Mouse (Mus musculus) embryonic stem cell, embryonic (primary cell): ENCODE results near the gene Nrtn.

Experiments used
- CTCF ChIA-PET, 4 experiments: fragments of 300-600 bp in 2 of 4; fragments of 350-600 bp in 2 of 4; sonication (Branson Sonifier 250); formaldehyde crosslinking; loops; one replicate each; lab custom pipeline; 2022; ENCODE audit warnings: inconsistent platforms in 2 of 4; lab: Charles Lee
- POLR2A ChIA-PET, 4 experiments: fragments of 300-600 bp in 2 of 4; fragments of 350-600 bp in 2 of 4; sonication (Branson Sonifier 250); formaldehyde crosslinking; loops; one replicate each; lab custom pipeline; 2022; ENCODE audit warnings: antibody characterized with exemption in 4 of 4, inconsistent platforms in 1 of 4; lab: Charles Lee

Nrtn gene

GRCm38 (mm10) chr17:56751404-56752072 lies 5.8 kb downstream of the Nrtn start:
- ChIA-PET POLR2A (interaction anchor here in 3 of 4 experiments (0.6 to 4.0 kb wide), 34 partner anchors 10 to 538 kb away, joined by 3 to 25 read pairs (median 4); partner anchors contain the start of genes Ranbp3 (in 3 of the 3), Dus3l (in 2 of the 3), Rpl36 (in 2 of the 3) and 2410015M20Rik (in 1 of the 3)), CTCF (interaction anchor here in 3 of 4 experiments (0.6 to 2.7 kb wide), 7 partner anchors 14 to 496 kb away, joined by 3 to 11 read pairs (median 5); partner anchors contain the start of genes Alkbh7 (in 1 of the 3) and Mllt1 (in 1 of the 3))

GRCm38 (mm10) chr17:56744173-56744572 lies 13.2 kb downstream of the Nrtn start:
- POLR2A ChIA-PET: interaction anchor here in 2 of 4 experiments (0.6 to 1.9 kb wide), 11 partner anchors 8 to 665 kb away, joined by 3 to 9 read pairs (median 3); partner anchors contain the start of genes Hdgfl2 (in 1 of the 2) and Nrtn (in 1 of the 2)
- CTCF ChIA-PET: interaction anchor here in 2 of 4 experiments (0.5 to 1.1 kb wide), 3 partner anchors 8 to 313 kb away, joined by 3 to 4 read pairs (median 3); no protein-coding TSS in a partner anchor

GRCm38 (mm10) chr17:56740788-56741160 lies 16.6 kb downstream of the Nrtn start:
- ChIA-PET POLR2A (interaction anchor here in 2 of 4 experiments (0.9 to 6.2 kb wide), 6 partner anchors 9 to 114 kb away, joined by 3 to 30 read pairs (median 6); partner anchors contain the start of genes Dus3l (in 1 of the 2), Lonp1 (in 1 of the 2), Ndufa11 (in 1 of the 2) and Rfx2 (in 1 of the 2)), CTCF (interaction anchor here in 1 of 4 experiments (1.3 to 2.0 kb wide), 2 partner anchors 13 to 390 kb away, joined by 4 to 5 read pairs; no protein-coding TSS in a partner anchor)

- POLR2A ChIA-PET: interaction anchor here in 3 of 4 experiments (0.7 to 6.2 kb wide), 8 partner anchors 9 to 113 kb away, joined by 3 to 30 read pairs (median 4); partner anchors contain the start of genes Dus3l (in 1 of the 3), Lonp1 (in 1 of the 3), Ndufa11 (in 1 of the 3) and Rfx2 (in 1 of the 3)
- CTCF ChIA-PET: no interaction called here
Observed at GRCm38 (mm10) chr17:56740118-56740787, 17.1 kb downstream of the Nrtn start.

- POLR2A ChIA-PET: interaction anchor here in 3 of 4 experiments (0.6 to 6.2 kb wide), 12 partner anchors 10 to 434 kb away, joined by 3 to 30 read pairs (median 5); partner anchors contain the start of genes Nrtn (in 1 of the 3) and Ranbp3 (in 1 of the 3)
Observed at GRCm38 (mm10) chr17:56738221-56738620, 19.1 kb downstream of the Nrtn start.

GRCm38 (mm10) chr17:56736534-56736933 lies 20.8 kb downstream of the Nrtn start:
- ChIA-PET POLR2A (interaction anchor here in 2 of 4 experiments (0.6 to 6.2 kb wide), 20 partner anchors 8 to 457 kb away, joined by 3 to 30 read pairs (median 5); partner anchors contain the start of genes Dus3l (in 1 of the 2), Nrtn (in 1 of the 2) and Ranbp3 (in 1 of the 2)), CTCF (interaction anchor here in 3 of 4 experiments (0.6 to 3.0 kb wide), 46 partner anchors 8 to 780 kb away, joined by 3 to 16 read pairs (median 4); partner anchors contain the start of genes Nrtn (in 2 of the 3), Dus3l (in 1 of the 3), Mllt1 (in 1 of the 3) and Ndufa11 (in 1 of the 3))

More at GRCm38 (mm10) chr17:56738221-56738620, 19.1 kb downstream of the Nrtn start:
- CTCF ChIA-PET: interaction anchor here in 2 of 4 experiments (1.2 to 2.0 kb wide), 4 partner anchors 13 to 400 kb away, joined by 3 to 11 read pairs (median 4); no protein-coding TSS in a partner anchor

GRCm38 (mm10) chr17:56729656-56730055 lies 27.7 kb downstream of the Nrtn start:
- ChIA-PET POLR2A (interaction anchor here in 3 of 4 experiments (0.6 to 5.0 kb wide), 18 partner anchors 7 to 145 kb away, joined by 3 to 68 read pairs (median 6); partner anchors contain the start of genes Ndufa11 (in 2 of the 3), Ranbp3 (in 2 of the 3), Vmac (in 2 of the 3) and Dus3l (in 1 of the 3)), CTCF (interaction anchor here in 2 of 4 experiments (1.1 to 3.0 kb wide), 2 partner anchors 28 to 176 kb away, joined by 3 to 12 read pairs; partner anchors contain the start of gene Nrtn (in 1 of the 2))

GRCm38 (mm10) chr17:56729151-56729550 lies 28.2 kb downstream of the Nrtn start:
- CTCF ChIA-PET: interaction anchor here in 3 of 4 experiments (0.5 to 3.0 kb wide), 5 partner anchors 7 to 190 kb away, joined by 3 to 16 read pairs (median 5); partner anchors contain the start of gene Nrtn (in 1 of the 3)
- POLR2A ChIA-PET: interaction anchor here in 3 of 4 experiments (0.6 to 5.0 kb wide), 25 partner anchors 8 to 302 kb away, joined by 3 to 68 read pairs (median 5); partner anchors contain the start of genes Ndufa11 (in 2 of the 3), Ranbp3 (in 2 of the 3), Vmac (in 2 of the 3) and Dus3l (in 1 of the 3)

- ChIA-PET CTCF (interaction anchor here (0.6 to 3.0 kb wide), 12 partner anchors 8 to 550 kb away, joined by 3 to 16 read pairs (median 4); partner anchors contain the start of gene Nrtn (in 1 of the 4)), POLR2A (interaction anchor here (0.7 to 5.0 kb wide), 44 partner anchors 9 to 688 kb away, joined by 3 to 68 read pairs (median 4); partner anchors contain the start of genes Ndufa11 (in 3 of the 4), Vmac (in 3 of the 4), Lonp1 (in 2 of the 4) and Nrtn (in 2 of the 4))
Observed at GRCm38 (mm10) chr17:56728117-56728516, 29.2 kb downstream of the Nrtn start.

GRCm38 (mm10) chr17:56727659-56728058 lies 29.7 kb downstream of the Nrtn start:
- POLR2A ChIA-PET: interaction anchor here (0.7 to 5.0 kb wide), 43 partner anchors 9 to 688 kb away, joined by 3 to 68 read pairs (median 4); partner anchors contain the start of genes Ndufa11 (in 3 of the 4), Vmac (in 3 of the 4), Nrtn (in 2 of the 4) and Chaf1a (in 1 of the 4)
- CTCF ChIA-PET: interaction anchor here (0.6 to 3.0 kb wide), 12 partner anchors 9 to 551 kb away, joined by 3 to 16 read pairs (median 4); partner anchors contain the start of gene Nrtn (in 1 of the 4)

- ChIA-PET POLR2A (interaction anchor here in 3 of 4 experiments (0.8 to 5.0 kb wide), 41 partner anchors 10 to 687 kb away, joined by 3 to 68 read pairs (median 5); partner anchors contain the start of genes Ndufa11 (in 3 of the 3), Vmac (in 3 of the 3), Nrtn (in 2 of the 3) and Chaf1a (in 1 of the 3)), CTCF (interaction anchor here in 3 of 4 experiments (0.6 to 3.0 kb wide), 11 partner anchors 9 to 174 kb away, joined by 3 to 16 read pairs (median 3); partner anchors contain the start of gene Nrtn (in 1 of the 3))
Observed at GRCm38 (mm10) chr17:56727029-56727649, 30.2 kb downstream of the Nrtn start.

GRCm38 (mm10) chr17:56723419-56724161 lies 33.7 kb downstream of the Nrtn start:
- CTCF ChIA-PET: no interaction called here
- POLR2A ChIA-PET: interaction anchor here in 2 of 4 experiments (0.9 to 8.0 kb wide), 10 partner anchors 12 to 150 kb away, joined by 3 to 100 read pairs (median 4); partner anchors contain the start of gene Acsbg2 (in 1 of the 2)

GRCm38 (mm10) chr17:56722441-56722840 lies 34.9 kb downstream of the Nrtn start:
- POLR2A ChIA-PET: interaction anchor here in 3 of 4 experiments (0.5 to 8.0 kb wide), 8 partner anchors 9 to 111 kb away, joined by 3 to 100 read pairs (median 3); no protein-coding TSS in a partner anchor
- CTCF ChIA-PET: interaction anchor here (0.6 to 1.0 kb wide), 4 partner anchors 13 to 417 kb away, joined by 3 to 6 read pairs (median 3); partner anchors contain the start of gene Nrtn (in 1 of the 4)

GRCm38 (mm10) chr17:56717363-56718058 lies 39.8 kb downstream of the Nrtn start, which contains the start of the genes Ndufa11 and Vmac:
TSS of gene Ndufa11 (plus strand) at chr17:56717767.
TSS of gene Vmac (minus strand) at chr17:56718022.
- ChIA-PET CTCF (interaction anchor here in 3 of 4 experiments (0.6 to 1.3 kb wide), 8 partner anchors 19 to 599 kb away, joined by 3 to 7 read pairs (median 4); partner anchors contain the start of genes Catsperd (in 1 of the 3) and Lonp1 (in 1 of the 3)), POLR2A (interaction anchor here (0.5 to 8.0 kb wide), 81 partner anchors 8 to 1273 kb away, joined by 3 to 100 read pairs (median 5); partner anchors contain the start of genes Ranbp3 (in 4 of the 4), Dus3l (in 2 of the 4), Lonp1 (in 2 of the 4) and Nrtn (in 2 of the 4))
